Mouse (Mus musculus) liver, embryonic 13.5 days (tissue): ENCODE results near the gene Ciapin1. TPM values are rescaled to one million over a fixed set of nuclear protein-coding genes. Genes with fewer than 3 reads are reported as not detected.
A peak's percentile ranks its signal among the peaks of the same experiment; 100 is the strongest.

Source experiments
- ATAC-seq: fragments of 200-750 bp; cut with Nextera tagmentation; 2 replicates; pipeline ENCODE4 v1.8.0; 2017; ENCODE audit warnings: low read depth, mild to moderate bottlenecking, moderate number of reproducible peaks, moderate library complexity
- DNase-seq: peaks from one replicate; pipeline ENCODE4 v3.0.0; 2022
- H3K27ac ChIP-seq: fragments of 300-500 bp; sonication (generic); 2 replicates; pipeline ENCODE4 v1.5.1; 2015; ENCODE audit warnings: moderate library complexity, mild to moderate bottlenecking, inconsistent platforms
- H3K27me3 ChIP-seq: fragments of 300-500 bp; sonication (generic); 2 replicates; pipeline ENCODE4 v1.6.1; 2015; ENCODE audit warnings: mild to moderate bottlenecking, inconsistent platforms
- H3K36me3 ChIP-seq: fragments of 300-500 bp; sonication (generic); 2 replicates; pipeline ENCODE4 v1.6.1; 2015; ENCODE audit warnings: mild to moderate bottlenecking, inconsistent platforms
- H3K4me1 ChIP-seq: fragments of 300-500 bp; sonication (generic); replicated peaks from 2 replicates; pipeline ENCODE4 v1.6.1; 2015; ENCODE audit warnings: inconsistent platforms
- H3K4me2 ChIP-seq: fragments of 300-500 bp; sonication (generic); 2 replicates; pipeline ENCODE4 v1.6.1; 2015; ENCODE audit warnings: inconsistent platforms, mild to moderate bottlenecking, moderate library complexity
- H3K4me3 ChIP-seq: fragments of 300-500 bp; sonication (generic); replicated peaks from 2 replicates; pipeline ENCODE4 v1.5.1; 2015; ENCODE audit warnings: mild to moderate bottlenecking, inconsistent platforms
- H3K9ac ChIP-seq: fragments of 300-500 bp; sonication (generic); 2 replicates; pipeline ENCODE4 v1.6.1; 2015; ENCODE audit warnings: mild to moderate bottlenecking, inconsistent platforms
- H3K9me3 ChIP-seq: fragments of 300-500 bp; sonication (generic); replicated peaks from 2 replicates; pipeline ENCODE4 v1.6.1; 2016; ENCODE audit warnings: inconsistent platforms
- WGBS: fragments of 180-500 bp; shearing (Covaris S2); methylation state at CpG from one replicate; pipeline ENCODE4 v1.1.7; 2015; ENCODE audit not compliant: insufficient replicate concordance; 5-methylcytosine and 5-hydroxymethylcytosine counted together
- polyA plus RNA-seq: library from polyadenylated mRNA; unstranded; fragments of >200 nt; fragmentation: Nextera tagmentation; extraction: Ambion mirVana; gene quantifications from 2 replicates; pipeline ENCODE4 v1.2.1, GENCODE M21; 2015

Gene Ciapin1
- polyA plus RNA-seq, 1 experiment from 2014 or later = 68.0 TPM

DNA sequence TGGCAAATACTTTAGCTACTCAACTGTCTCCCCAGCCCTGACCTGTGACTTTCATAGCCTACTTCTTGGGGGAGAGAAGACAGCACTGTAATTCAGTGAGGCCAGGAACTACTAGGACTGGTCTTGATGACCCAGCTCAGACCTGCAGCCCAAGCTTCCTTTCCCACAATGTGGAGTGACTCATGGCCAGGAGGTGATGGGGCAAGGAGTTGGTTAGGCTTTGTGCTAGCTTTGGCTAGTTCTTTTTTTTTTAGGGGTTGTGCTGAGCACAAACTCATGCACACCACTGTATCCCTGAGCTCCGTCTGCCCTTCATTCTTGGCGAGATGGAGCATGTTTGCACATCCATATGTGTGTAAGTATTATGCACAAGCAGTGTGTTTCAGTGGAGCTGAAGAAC lies 61.8 kb downstream of the Ciapin1 start:
- Histone ChIP-seq H3K36me3 (no peaks in the 10 kb centered on the region), H3K27ac (no peak overlapping the region), H3K4me1 (peaks cover 44% of the 10 kb centered on the region), H3K9ac (no peak overlapping the region), H3K27me3 (peaks cover 80% of the 10 kb centered on the region), H3K9me3 (no peaks in the 10 kb centered on the region), H3K4me2 (no peak overlapping the region), H3K4me3 (no peak overlapping the region)
- DNase-seq (no peak), ATAC-seq (no peak)
- WGBS = 46% methylated on average over 2 of the region's 2 CpGs

GRCm38 (mm10) chr8:94774601-94775000 lies 63.6 kb downstream of the Ciapin1 start:
- no peak overlapping the region for H3K27ac ChIP-seq
- no peak overlapping the region for H3K4me3 ChIP-seq
- H3K9ac ChIP-seq = no peak overlapping the region
- WGBS = 82% methylated on average over 1 of the region's 1 CpGs
- DNase-seq (no peak), ATAC-seq (no peak)
- H3K9me3 ChIP-seq = no peaks in the 10 kb centered on the region
- peaks cover 46% of the 10 kb centered on the region for H3K4me1 ChIP-seq
- peaks cover 89% of the 10 kb centered on the region for H3K27me3 ChIP-seq
- no peaks in the 10 kb centered on the region for H3K36me3 ChIP-seq
- H3K4me2 ChIP-seq = no peak overlapping the region

- H3K9me3 ChIP-seq = no peaks in the 10 kb centered on the region
- ATAC-seq (no peak), DNase-seq (no peak)
- 62% methylated on average over 12 of the region's 12 CpGs for WGBS
- H3K27ac ChIP-seq = no peak overlapping the region
- peaks cover 91% of the 10 kb centered on the region for H3K27me3 ChIP-seq
- no peak overlapping the region for H3K4me2 ChIP-seq
- no peaks in the 10 kb centered on the region for H3K36me3 ChIP-seq
- no peak overlapping the region for H3K9ac ChIP-seq
- no peak overlapping the region for H3K4me3 ChIP-seq
- peaks cover 38% of the 10 kb centered on the region for H3K4me1 ChIP-seq
Observed at GRCm38 (mm10) chr8:94773700-94774171, 64.4 kb downstream of the Ciapin1 start.

DNA sequence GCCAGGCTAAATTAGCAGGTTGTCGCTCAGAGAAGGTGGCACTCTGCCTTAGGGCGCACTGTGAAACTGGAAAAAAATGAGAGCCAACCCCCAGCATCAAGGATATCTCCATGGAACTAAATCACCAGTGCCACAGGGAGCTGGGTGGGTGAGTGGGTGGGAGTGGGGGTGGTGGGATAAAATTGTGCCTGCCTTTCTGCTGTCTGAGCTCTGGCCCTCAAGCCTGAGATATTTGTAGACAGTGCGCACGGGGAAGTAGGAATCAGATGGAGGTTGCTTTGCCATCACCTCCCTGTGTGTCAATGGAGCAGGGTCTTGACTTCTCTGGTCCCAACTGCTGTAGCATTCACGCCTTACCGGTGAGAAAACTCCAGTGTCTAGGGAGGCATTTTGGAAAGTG lies 65.1 kb downstream of the Ciapin1 start:
- Histone ChIP-seq H3K4me2 (no peak overlapping the region), H3K9ac (no peak overlapping the region), H3K27me3 (peaks cover 89% of the 10 kb centered on the region), H3K4me1 (peaks cover 33% of the 10 kb centered on the region), H3K27ac (no peak overlapping the region), H3K36me3 (no peaks in the 10 kb centered on the region), H3K9me3 (no peaks in the 10 kb centered on the region), H3K4me3 (no peak overlapping the region)
- ATAC-seq (no peak), DNase-seq (no peak)
- WGBS = 46% methylated on average over 6 of the region's 6 CpGs

GRCm38 (mm10) chr8:94771941-94772670 lies 66.1 kb downstream of the Ciapin1 start, which contains the start of gene Cx3cl1:
TSS of gene Cx3cl1 (plus strand) at chr8:94772009.
- H3K4me3 ChIP-seq = peak within 1 kb of the TSS; percentile 40
- H3K27ac ChIP-seq = no peak within 1 kb of the TSS
- no peaks in the 10 kb centered on the region for H3K36me3 ChIP-seq
- peak within 1 kb of the TSS; percentile 63 for H3K4me2 ChIP-seq
- ATAC-seq (no peak), DNase-seq (no peak)
- H3K9ac ChIP-seq = peak within 1 kb of the TSS; percentile 29; the same call in 1 of the 2 replicates
- H3K27me3 ChIP-seq = peaks cover 92% of the 10 kb centered on the region
- WGBS = 2% methylated on average over 38 of the region's 38 CpGs
- H3K9me3 ChIP-seq = no peaks in the 10 kb centered on the region
- peaks cover 32% of the 10 kb centered on the region for H3K4me1 ChIP-seq

DNA sequence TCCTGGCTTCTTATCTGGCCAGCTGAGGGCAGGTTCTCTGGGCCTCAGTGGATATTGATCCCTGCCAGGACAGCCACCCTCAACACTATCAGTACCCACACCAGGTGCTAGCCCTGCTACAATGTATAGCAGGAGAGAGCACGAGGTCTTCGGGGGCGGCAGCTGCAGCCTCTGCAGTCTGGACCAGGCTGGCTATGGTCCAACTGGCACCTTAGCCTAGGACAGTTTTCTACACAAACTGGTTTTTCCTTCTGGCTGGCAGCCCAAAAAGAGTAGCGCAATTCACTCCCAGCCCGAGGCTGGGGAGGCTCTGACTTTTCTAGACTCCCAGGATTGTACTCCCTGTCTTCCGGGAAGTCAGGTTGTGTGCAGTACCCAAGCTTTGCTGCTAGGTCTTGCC lies 67.2 kb downstream of the Ciapin1 start:
- H3K9me3 ChIP-seq = no peaks in the 10 kb centered on the region
- 40% methylated on average over 6 of the region's 6 CpGs for WGBS
- no peak overlapping the region for H3K4me3 ChIP-seq
- peaks cover 98% of the 10 kb centered on the region for H3K27me3 ChIP-seq
- H3K27ac ChIP-seq = no peak overlapping the region
- no peaks in the 10 kb centered on the region for H3K36me3 ChIP-seq
- H3K4me2 ChIP-seq = no peak overlapping the region
- H3K9ac ChIP-seq = peak overlapping the region; percentile 29; the same call in 1 of the 2 replicates
- ATAC-seq (peak; percentile 51; the same call in 1 of the 2 replicates), DNase-seq (no peak)
- peaks cover 32% of the 10 kb centered on the region for H3K4me1 ChIP-seq

Other genes with a start within 250 kb of the Ciapin1 start
- gene Rspry1, start 236.4 kb downstream of the Ciapin1 start, polyA plus RNA-seq = 18.1 and 20.3 TPM in 2 replicates
- gene Fam192a, start 236.4 kb downstream of the Ciapin1 start, polyA plus RNA-seq = 36.8 and 47.6 TPM in 2 replicates
- 37.2 and 38.2 TPM in 2 replicates for gene Arl2bp, start 171.8 kb downstream of the Ciapin1 start, polyA plus RNA-seq
- 0.81 and 1.3 TPM in 2 replicates for gene Pllp, start 142.1 kb downstream of the Ciapin1 start, polyA plus RNA-seq
- gene Ccl22, start 92.8 kb downstream of the Ciapin1 start, polyA plus RNA-seq = 0.24 and 0.27 TPM in 2 replicates
- gene Cx3cl1, start 66.3 kb downstream of the Ciapin1 start, polyA plus RNA-seq = 0.39 and 0.40 TPM in 2 replicates
- gene Ccl17, start 27.9 kb downstream of the Ciapin1 start, polyA plus RNA-seq = 0.36 and 0.48 TPM in 2 replicates
- 51.4 and 51.5 TPM in 2 replicates for gene Coq9, start within 50 bp of the Ciapin1 start, polyA plus RNA-seq
- gene Polr2c, start 19.1 kb upstream of the Ciapin1 start, polyA plus RNA-seq = 94.5 and 95.3 TPM in 2 replicates
- 9.3 and 9.8 TPM in 2 replicates for gene Dok4, start 38.0 kb upstream of the Ciapin1 start, polyA plus RNA-seq
- 3.5 TPM in 2 replicates for gene Ccdc102a, start 79.7 kb upstream of the Ciapin1 start, polyA plus RNA-seq
- gene Adgrg5, start 85.3 kb upstream of the Ciapin1 start, polyA plus RNA-seq = 0.43 and 0.52 TPM in 2 replicates
- 42.7 and 55.6 TPM in 2 replicates for gene Adgrg1, start 136.4 kb upstream of the Ciapin1 start, polyA plus RNA-seq
- gene Adgrg3, start 179.3 kb upstream of the Ciapin1 start, polyA plus RNA-seq = 5.5 and 6.0 TPM in 2 replicates
- 0.19 and 0.21 TPM in 2 replicates for gene Drc7, start 216.7 kb upstream of the Ciapin1 start, polyA plus RNA-seq
- gene Katnb1, start 242.8 kb upstream of the Ciapin1 start, polyA plus RNA-seq = 14.8 and 15.4 TPM in 2 replicates